Mouse (Mus musculus) liver, adult 2 months (tissue): ENCODE measurements around the gene Ugt1a10. TPM values are rescaled to one million over a fixed set of nuclear protein-coding genes. Genes with fewer than 3 reads are reported as not detected.
A peak's percentile ranks its signal among the peaks of the same experiment; 100 is the strongest.
"Not testable (repeated sequence)": the region's sequence is repeated elsewhere in the genome, so short reads cannot be mapped to it uniquely, and the experiment has no call there.

Experiments used
- DNase-seq: peaks from one replicate; pipeline ENCODE4 v3.0.0-alpha.2; 2011; ENCODE audit warnings: low read depth, low spot score; ENCODE audit errors: extremely low read depth
- H3K27ac ChIP-seq: fragments of 200-500 bp; replicated peaks from 2 replicates; pipeline ENCODE4 v1.5.1; 2012; ENCODE audit warnings: low read depth, mild to moderate bottlenecking, control low read depth, inconsistent platforms, low read length; ENCODE audit not compliant: insufficient read depth
- H3K27me3 ChIP-seq: fragments of 200-500 bp; 2 replicates; pipeline ENCODE4 v1.6.1; 2012; ENCODE audit warnings: mild to moderate bottlenecking, moderate library complexity, low read length, inconsistent platforms; ENCODE audit not compliant: control insufficient read depth, insufficient read depth
- H3K36me3 ChIP-seq: fragments of 200-500 bp; 2 replicates; pipeline ENCODE4 v1.6.1; 2012; ENCODE audit warnings: low read length, inconsistent platforms; ENCODE audit not compliant: control insufficient read depth, insufficient read depth
- H3K4me1 ChIP-seq: fragments of 200-500 bp; 2 replicates; pipeline ENCODE4 v1.6.1; 2011; ENCODE audit warnings: low read length; ENCODE audit not compliant: control insufficient read depth, insufficient read depth
- H3K4me3 ChIP-seq: fragments of 200-500 bp; 2 replicates; pipeline ENCODE4 v1.5.1; 2011; ENCODE audit warnings: low read depth, mild to moderate bottlenecking, control low read depth, low read length, moderate library complexity; ENCODE audit not compliant: insufficient read depth
- H3K79me2 ChIP-seq: fragments of 200-500 bp; 2 replicates; pipeline ENCODE4 v1.6.1; 2012; ENCODE audit warnings: inconsistent platforms, mild to moderate bottlenecking, low read length, moderate library complexity; ENCODE audit not compliant: control insufficient read depth, insufficient read depth
- H3K9ac ChIP-seq: fragments of 200-500 bp; 2 replicates; pipeline ENCODE4 v1.6.1; 2012; ENCODE audit warnings: low read depth, mild to moderate bottlenecking, control low read depth, inconsistent platforms, low read length
- CTCF ChIP-seq: fragments of 200-500 bp; IDR thresholded peaks from 2 replicates; pipeline ENCODE4 v1.5.1; 2011; ENCODE audit warnings: low read depth, low read length, control low read depth
- POLR2A ChIP-seq: fragments of 200-500 bp; IDR thresholded peaks from 2 replicates; pipeline ENCODE4 v1.6.1; 2011; ENCODE audit warnings: low read length, control low read depth; ENCODE audit not compliant: insufficient read depth; ENCODE audit errors: extremely low read depth
- WGBS: fragments of 180-500 bp; shearing (Covaris S2); methylation state at CpG from one replicate; pipeline ENCODE4 v1.1.7; 2018; 5-methylcytosine and 5-hydroxymethylcytosine counted together
- polyA plus RNA-seq: library from polyadenylated mRNA; depleted of rRNA; stranded (reverse); fragments of >200 nt; gene quantifications from 2 replicates; pipeline ENCODE4 v1.2.3, GENCODE M21; 2012
- total RNA-seq: library from RNA; depleted of rRNA; stranded (reverse); fragments of >200 nt; gene quantifications from 2 replicates; pipeline ENCODE4 v1.2.3, GENCODE M21; 2014

Ugt1a10 gene
- total and polyA plus RNA-seq, 2 experiments: 1.2 to 6.4 TPM

DNA sequence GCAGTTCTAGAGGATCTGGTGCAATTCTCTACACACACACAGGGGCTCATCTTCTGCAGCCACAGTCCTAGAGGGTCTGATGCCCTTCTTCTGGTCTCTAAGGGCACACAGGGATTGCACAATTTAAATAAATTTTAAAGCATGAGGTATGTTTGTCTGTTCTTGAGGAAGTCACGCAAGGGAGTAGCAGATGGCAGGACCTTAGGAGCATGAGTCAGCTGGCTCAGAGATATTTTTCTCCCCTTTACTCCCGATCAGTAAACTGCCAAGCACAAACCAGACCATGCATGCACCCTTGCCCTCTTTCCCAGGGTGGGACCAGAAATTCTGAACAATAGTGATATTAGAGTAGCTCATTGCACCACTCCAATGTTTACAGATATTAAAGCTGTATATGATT is 103.2 kb downstream of the Ugt1a10 start:
- TF ChIP-seq CTCF (no peak), POLR2A (no peak)
- H3K4me3 ChIP-seq: no peak overlapping the region
- no peak overlapping the region for H3K27ac ChIP-seq
- H3K79me2 ChIP-seq: peaks cover 22% of the 10 kb centered on the region
- no peak overlapping the region for H3K9ac ChIP-seq
- peaks cover 8% of the 10 kb centered on the region for H3K4me1 ChIP-seq
- WGBS: 31% methylated on average over 2 of the region's 2 CpGs
- no peak for DNase-seq
- H3K36me3 ChIP-seq: peaks cover 13% of the 10 kb centered on the region; the same call in 1 of the 2 replicates
- no peaks in the 10 kb centered on the region for H3K27me3 ChIP-seq

DNA sequence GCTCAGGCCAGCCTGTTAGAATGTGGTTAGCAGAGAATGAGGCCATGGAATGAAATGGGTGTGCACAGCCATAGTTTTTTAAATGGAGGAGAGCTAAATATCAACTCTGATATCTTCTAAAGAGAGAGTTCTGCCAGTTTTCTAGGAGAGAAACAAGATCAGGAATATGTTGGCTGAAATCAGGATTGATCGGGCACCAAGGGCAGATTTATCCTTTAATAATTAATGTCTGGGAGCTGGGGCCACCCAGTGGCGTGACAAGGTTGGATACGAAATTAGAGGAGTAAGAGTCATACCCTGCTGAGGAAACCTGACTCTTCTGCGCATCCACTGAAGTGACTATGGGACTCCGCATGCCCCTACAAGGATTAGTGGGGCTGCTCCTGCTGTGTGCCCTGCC is 110.5 kb downstream of the Ugt1a10 start, which contains the start of gene Ugt1a5:
Gene Ugt1a5 (plus strand): TSS at position 302 of the 400 bp plus-strand sequence.
- DNase-seq: peak; percentile 92
- Histone ChIP-seq H3K4me1 (peaks cover 30% of the 10 kb centered on the region), H3K27me3 (no peaks in the 10 kb centered on the region), H3K79me2 (peaks cover 23% of the 10 kb centered on the region), H3K36me3 (peaks cover 9% of the 10 kb centered on the region), H3K27ac (peak within 1 kb of the TSS; percentile 93), H3K4me3 (peak within 1 kb of the TSS; percentile 55), H3K9ac (peak within 1 kb of the TSS; percentile 73)
- WGBS: 28% methylated on average over 5 of the region's 5 CpGs
- TF ChIP-seq CTCF (no peak; the same call in 1 of the 2 replicates), POLR2A (no peak)

DNA sequence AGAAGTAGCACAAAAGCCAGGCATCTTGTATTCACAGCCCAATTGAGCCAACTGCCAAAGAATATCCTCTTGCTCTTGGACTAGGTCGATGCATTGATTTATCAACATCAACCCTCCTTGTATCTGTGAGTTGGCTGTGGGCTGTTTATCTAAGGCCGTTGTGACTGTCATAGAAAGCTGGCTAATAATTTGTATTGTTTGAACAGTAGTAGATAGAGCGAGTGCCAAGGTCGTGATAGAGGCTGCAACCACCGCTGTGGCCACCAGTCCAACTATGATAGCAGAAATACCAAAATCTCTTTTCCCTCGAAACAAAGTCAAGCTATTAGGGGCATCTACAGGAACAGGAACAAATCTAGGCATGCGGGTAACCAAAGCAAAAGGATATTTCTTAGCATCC is 117.0 kb downstream of the Ugt1a10 start:
- not testable (repeated sequence) for H3K4me3 ChIP-seq, H3K9ac ChIP-seq, H3K27ac ChIP-seq, H3K27me3 ChIP-seq
- H3K36me3 ChIP-seq: peaks cover 11% of the 10 kb centered on the region
- H3K4me1 ChIP-seq: peaks cover 19% of the 10 kb centered on the region
- 21% methylated on average over 6 of the region's 7 CpGs for WGBS
- DNase-seq: peak; percentile 94
- peaks cover 12% of the 10 kb centered on the region; the same call in 1 of the 2 replicates for H3K79me2 ChIP-seq

DNA sequence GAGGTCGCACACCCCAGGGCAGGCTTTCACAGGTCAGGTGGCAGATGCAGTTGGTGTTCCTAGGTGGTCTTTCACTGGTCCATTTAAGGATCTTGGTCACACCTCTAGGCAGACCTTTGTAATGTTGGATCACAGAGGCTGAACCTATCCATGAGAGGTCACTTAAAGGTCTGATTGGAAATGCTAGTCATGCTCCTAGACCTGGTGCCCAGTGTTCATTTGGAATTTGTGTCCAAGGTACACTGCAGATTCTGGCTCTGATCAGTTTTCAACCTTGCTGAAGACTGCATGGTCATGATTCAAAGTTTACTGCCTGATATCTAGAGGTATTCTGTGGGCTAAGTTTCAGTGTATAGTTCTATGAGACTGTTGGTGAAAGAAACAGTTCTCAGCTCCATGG is 124.5 kb downstream of the Ugt1a10 start:
- peak; percentile 99 for DNase-seq
- peaks cover 9% of the 10 kb centered on the region; the same call in 1 of the 2 replicates for H3K79me2 ChIP-seq
- TF ChIP-seq POLR2A (no peak), CTCF (no peak)
- WGBS: 70% methylated on average over 1 of the region's 1 CpGs
- no peak overlapping the region for H3K4me3 ChIP-seq
- H3K27me3 ChIP-seq: no peaks in the 10 kb centered on the region
- no peak overlapping the region for H3K9ac ChIP-seq
- H3K27ac ChIP-seq: peak overlapping the region; percentile 91
- peaks cover 15% of the 10 kb centered on the region for H3K36me3 ChIP-seq
- peaks cover 26% of the 10 kb centered on the region for H3K4me1 ChIP-seq

DNA sequence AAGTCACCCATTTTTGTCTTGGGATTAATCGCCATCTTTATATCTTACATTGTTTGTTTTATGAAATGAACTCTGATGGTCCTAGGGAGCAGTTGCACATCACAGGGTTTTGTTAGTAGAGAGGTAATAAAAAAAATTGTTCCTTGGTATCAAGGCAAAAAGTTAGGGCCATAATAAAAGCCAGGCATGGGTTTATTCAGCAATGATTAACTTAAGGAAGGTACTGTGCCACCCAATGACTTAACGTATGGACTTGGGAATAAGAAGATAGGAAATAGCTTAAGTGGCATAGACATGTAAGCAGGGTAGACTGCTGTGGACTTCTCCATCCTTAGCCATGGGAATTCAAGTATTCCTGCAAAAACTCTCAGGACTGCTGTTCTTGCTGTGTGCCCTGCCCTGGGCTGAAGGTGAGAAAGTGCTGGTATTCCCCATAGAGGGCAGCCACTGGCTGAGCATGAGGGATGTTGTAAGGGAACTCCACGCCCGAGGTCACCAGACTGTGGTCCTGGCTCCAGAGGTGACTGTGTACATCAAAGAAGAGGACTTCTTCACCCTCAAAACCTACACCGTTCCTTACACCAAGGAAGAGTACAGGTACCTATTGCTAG is 131.2 kb downstream of the Ugt1a10 start:
- H3K9ac ChIP-seq: no peak overlapping the region
- H3K4me1 ChIP-seq: peaks cover 9% of the 10 kb centered on the region; the same call in 1 of the 2 replicates
- H3K4me3 ChIP-seq: no peak overlapping the region
- 58% methylated on average over 5 of the region's 5 CpGs for WGBS
- H3K27ac ChIP-seq: no peak overlapping the region
- no peaks in the 10 kb centered on the region for H3K27me3 ChIP-seq
- no peak for TF ChIP-seq CTCF
- TF ChIP-seq POLR2A: no peak
- H3K36me3 ChIP-seq: peaks cover 32% of the 10 kb centered on the region
- peak; percentile 47 for DNase-seq
- H3K79me2 ChIP-seq: peaks cover 22% of the 10 kb centered on the region; the same call in 1 of the 2 replicates

DNA sequence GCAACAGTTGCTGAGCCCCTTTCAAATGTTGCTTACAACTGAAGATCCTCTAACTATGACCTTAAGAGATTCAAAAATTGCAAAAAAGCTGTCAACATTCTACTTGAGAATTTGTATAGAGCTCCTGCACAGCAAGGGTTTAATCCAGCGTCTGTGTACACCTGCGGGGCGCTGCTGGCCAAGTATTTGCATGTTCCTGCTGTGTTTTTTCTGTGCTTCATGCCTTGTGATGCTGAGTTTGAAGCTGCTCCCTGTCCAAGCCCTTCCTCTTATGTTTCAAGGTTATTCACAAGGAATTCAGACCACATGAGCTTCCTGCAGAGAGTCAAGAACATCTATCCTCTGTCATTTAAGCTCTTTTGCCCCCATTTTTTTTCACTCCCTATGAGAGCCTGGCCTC is 136.9 kb downstream of the Ugt1a10 start:
- Histone ChIP-seq H3K79me2 (peaks cover 44% of the 10 kb centered on the region), H3K27ac (no peak overlapping the region), H3K4me1 (peaks cover 23% of the 10 kb centered on the region), H3K4me3 (no peak overlapping the region), H3K36me3 (peaks cover 25% of the 10 kb centered on the region), H3K27me3 (no peaks in the 10 kb centered on the region), H3K9ac (no peak overlapping the region)
- no peak for DNase-seq
- 88% methylated on average over 3 of the region's 3 CpGs for WGBS
- no peak for TF ChIP-seq CTCF
- TF ChIP-seq POLR2A: no peak
